Mouse (Mus musculus) urinary bladder, postnatal 14 days (tissue): Measurements from ENCODE around the gene Clps.
A peak's percentile ranks its signal among the peaks of the same experiment; 100 is the strongest.

ENCODE experiments used
- DNase-seq: peaks from one replicate; pipeline ENCODE4 v3.0.0; 2021; ENCODE audit warnings: low spot score

Clps gene

DNA sequence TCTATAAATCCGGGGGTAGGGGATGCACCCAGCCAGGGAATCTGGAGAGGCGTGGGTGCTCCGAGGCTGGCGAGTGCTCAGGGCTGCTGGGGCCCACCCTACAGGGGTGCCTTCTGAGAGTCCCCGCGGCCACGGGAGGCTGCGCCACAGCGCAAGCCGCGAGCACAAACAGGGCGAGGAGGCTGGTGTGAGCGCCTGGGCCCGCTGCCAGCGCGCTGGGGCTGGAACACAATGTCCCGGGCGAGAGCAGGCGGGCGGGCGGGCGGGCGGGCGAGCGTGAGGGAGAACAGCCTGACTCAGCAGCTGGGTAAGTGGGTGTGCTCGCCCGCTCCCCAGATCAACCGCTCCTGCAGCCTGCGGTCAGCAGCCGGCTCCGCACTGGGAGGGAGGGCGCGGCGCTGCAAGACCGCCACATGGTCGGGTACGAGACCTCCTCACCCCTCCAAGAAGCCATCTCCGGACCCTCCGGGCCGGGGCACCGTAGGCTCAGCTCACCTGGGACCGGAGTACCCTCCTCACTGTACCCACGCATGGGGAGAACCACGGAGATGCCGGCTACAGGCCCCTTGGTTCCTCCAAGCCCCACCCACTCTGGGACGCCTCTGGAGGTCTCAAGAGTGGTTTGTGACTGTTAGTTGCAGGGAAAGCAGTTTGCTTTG lies 42.5 kb downstream of the Clps start:
- DNase-seq = peak; percentile 95

DNA sequence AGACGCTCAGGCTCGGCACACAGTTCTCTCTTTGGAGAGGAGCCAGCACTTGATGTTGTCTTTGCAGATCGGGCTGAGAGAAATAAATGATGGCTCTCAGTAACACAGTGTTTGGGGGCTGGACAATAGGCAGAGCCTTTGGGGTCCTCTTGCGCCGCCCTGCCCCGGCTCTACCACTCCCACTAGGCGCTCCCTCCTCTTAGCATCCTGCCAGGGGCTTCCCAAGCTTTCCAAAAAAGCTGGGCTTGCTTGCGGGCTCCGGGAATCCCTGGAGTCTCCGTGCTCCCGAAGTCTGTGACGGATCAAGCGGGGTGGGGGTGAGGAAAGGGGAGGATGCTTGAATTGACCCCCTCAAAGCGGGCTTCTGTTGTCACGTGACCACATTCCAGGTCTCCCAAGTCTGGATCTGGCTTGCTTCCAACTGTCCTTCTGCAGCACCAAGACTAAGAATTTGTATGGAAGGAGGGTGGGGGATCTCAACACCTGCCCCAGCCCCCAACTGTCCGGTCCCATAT lies 43.1 kb downstream of the Clps start, which contains the start of gene Fkbp5:
Fkbp5 (minus strand) TSS at position 87 of the 515 bp plus-strand sequence.
- DNase-seq = peak; percentile 86

GRCm38 (mm10) chr17:28516881-28517280 lies 43.7 kb downstream of the Clps start:
- DNase-seq = no peak

- DNase-seq = peak; percentile 59
Observed at GRCm38 (mm10) chr17:28515431-28516341, 44.9 kb downstream of the Clps start.

DNA sequence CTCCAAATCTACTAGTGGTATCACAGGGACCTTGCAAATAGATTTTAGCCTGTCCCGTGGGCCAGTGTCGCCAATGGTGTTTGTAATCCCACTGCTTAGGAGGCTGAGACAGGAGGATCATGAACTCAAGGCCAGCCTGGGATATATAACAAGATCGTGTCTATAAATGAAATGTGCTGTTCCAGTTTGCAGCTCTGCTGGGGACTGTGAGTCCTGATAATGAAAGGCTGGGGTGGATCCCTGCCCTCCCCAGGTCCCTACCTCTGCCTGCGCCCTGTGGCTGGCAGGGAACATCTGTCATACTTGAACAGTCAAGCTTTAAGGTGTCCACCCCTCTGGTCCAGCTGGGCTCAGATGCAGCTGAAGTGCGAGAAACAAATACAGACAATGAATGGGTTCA lies 46.0 kb downstream of the Clps start:
- DNase-seq = no peak

DNA sequence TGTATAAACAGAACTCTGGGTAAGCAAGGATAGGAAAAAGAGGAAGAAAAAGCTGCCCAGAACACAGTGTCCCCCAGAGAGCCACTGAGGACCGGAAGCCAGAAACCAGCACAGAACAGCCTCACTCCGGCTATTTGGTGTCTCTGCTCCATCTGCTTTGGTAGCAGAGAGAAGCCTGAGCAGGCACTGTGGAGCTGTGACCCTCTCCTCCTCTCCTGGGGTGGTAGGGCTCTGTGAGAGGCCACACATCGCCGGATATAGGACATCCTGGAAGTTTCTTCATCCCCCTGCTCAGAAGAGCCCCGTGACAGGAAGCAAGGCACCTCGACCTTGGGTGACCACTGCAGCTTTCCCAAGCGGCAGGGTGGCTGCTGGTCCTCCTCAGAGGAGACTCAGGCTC lies 46.7 kb downstream of the Clps start:
- no peak for DNase-seq

DNA sequence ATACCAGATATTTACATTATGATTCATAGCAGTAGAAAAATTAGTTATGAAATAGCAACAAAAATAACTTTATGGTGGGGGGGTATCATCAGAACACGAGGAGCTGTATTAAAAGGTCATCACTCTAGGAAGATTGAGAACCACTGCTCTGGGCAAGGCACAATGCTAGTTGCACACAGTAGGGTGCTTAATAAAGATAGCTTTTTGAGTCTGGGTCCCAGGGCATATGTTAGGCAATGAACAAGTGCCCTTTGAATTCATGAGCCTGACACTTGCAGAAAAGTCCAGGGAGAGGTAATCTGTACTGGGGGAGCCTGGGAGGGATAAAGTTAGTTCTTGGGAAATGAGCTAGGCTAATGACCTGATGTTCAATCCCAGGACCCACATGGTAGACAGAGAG lies 47.2 kb downstream of the Clps start:
- no peak for DNase-seq

GRCm38 (mm10) chr17:28512696-28513095 lies 47.9 kb downstream of the Clps start:
- peak; percentile 81 for DNase-seq

- no peak for DNase-seq
Observed at GRCm38 (mm10) chr17:28511616-28512541, 48.7 kb downstream of the Clps start.

DNA sequence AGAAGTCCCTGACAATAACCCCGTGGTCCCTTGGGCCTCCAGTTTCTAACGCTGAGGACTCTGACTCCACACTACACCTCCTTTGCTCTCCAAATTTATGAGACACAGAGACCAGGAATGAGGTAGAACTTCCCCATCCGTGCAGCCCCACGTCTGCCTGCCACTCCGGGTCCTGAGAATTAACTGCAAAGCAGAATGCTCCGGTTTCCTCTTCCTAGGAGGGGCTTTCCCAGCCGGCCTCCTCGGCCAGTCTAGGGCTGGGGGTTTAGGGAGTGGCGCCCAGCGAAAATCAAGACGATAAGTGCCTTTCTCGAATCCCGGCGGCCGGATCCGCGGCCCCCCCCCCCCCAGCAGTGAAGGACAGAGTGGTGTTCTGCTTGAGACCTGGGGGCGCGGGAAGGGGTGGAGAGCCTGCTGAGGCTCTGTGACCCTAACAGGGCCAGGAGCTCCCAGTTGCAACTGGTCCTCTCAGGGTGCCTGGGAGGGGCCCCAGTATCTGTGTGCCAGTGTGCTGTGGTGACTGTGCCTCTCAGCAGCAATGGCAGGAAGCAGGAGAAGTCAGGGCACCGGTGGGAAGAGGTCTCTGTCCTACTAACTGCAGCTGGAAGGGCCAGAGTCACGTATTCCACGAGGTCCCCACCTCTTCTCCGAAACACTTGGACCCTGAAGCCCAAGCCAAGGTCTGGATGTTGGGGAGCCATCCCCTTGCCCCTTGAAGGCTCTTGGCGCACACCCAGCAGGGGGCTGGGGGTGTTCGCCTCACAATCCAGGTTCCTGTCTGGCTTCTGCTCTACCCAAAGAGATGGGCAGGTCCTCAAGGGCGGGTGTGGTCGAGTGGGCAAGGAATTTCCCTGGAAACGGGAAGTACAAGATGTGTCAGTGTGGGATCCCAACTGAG lies 49.9 kb downstream of the Clps start:
- no peak for DNase-seq
